ENCODE assay signal across 18 mouse cellular contexts in genomic region chr3:43218726-43219125, GRCm38 (mm10).
"Had no signal": no experiment of that assay in that cellular context is flagged by ENCODE, and none has a peak within 500 bp of the region (broad histone marks: within the 10 kb centered on the region; RNA-seq: fewer than 3 reads in every experiment).

No protein-coding gene starts in this region.

- ATAC-seq: liver, postnatal 0 days; lung, postnatal 0 days; midbrain, embryonic 13.5 days; midbrain, embryonic 16.5 days had no signal

- H3K4me3 ChIP-seq: limb, embryonic 12.5 days; limb, embryonic 15.5 days; megakaryocyte, embryonic 14.5 days; midbrain, embryonic 10.5 days; midbrain, embryonic 13.5 days; myocyte; neural tube, embryonic 13.5 days had no signal

- H3K27ac ChIP-seq: limb, embryonic 12.5 days; limb, embryonic 15.5 days; liver, embryonic 14.5 days; midbrain, embryonic 10.5 days; midbrain, embryonic 13.5 days; neural tube, embryonic 13.5 days had no signal

- H3K36me3 ChIP-seq: limb, embryonic 12.5 days; limb, embryonic 15.5 days; midbrain, embryonic 10.5 days; midbrain, embryonic 13.5 days; neural tube, embryonic 13.5 days had no signal

- DNase-seq: kidney, postnatal 14 days; kidney, postnatal 4 days; left cerebral cortex, postnatal 4 days; liver, postnatal 0 days; lung, embryonic 14.5 days; thymus, adult 18-20 months; thymus, postnatal 4 days had no signal

- H3K27me3 ChIP-seq: limb, embryonic 12.5 days; limb, embryonic 15.5 days; megakaryocyte, embryonic 14.5 days; midbrain, embryonic 13.5 days; neural tube, embryonic 13.5 days had no signal

- H3K4me2 ChIP-seq: limb, embryonic 12.5 days; limb, embryonic 15.5 days; liver, embryonic 11.5 days; lung, embryonic 14.5 days; midbrain, embryonic 13.5 days; neural tube, embryonic 13.5 days had no signal

- H3K9me3 ChIP-seq: limb, embryonic 12.5 days; limb, embryonic 15.5 days; megakaryocyte, embryonic 14.5 days; midbrain, embryonic 10.5 days; midbrain, embryonic 13.5 days; neural tube, embryonic 13.5 days had no signal

- H3K4me1 ChIP-seq: limb, embryonic 12.5 days; limb, embryonic 15.5 days; megakaryocyte, embryonic 14.5 days; midbrain, embryonic 10.5 days; midbrain, embryonic 13.5 days; neural tube, embryonic 13.5 days had no signal

- H3K9ac ChIP-seq: limb, embryonic 12.5 days; limb, embryonic 15.5 days; liver, embryonic 14.5 days; liver, postnatal 0 days; lung, embryonic 14.5 days; midbrain, embryonic 13.5 days; neural tube, embryonic 13.5 days had no signal
